Mouse (Mus musculus): ENCODE measurements around the gene Itgb1bp1.

GRCm38 (mm10) chr12:21333021-21333420, 46.9 kb upstream of the Itgb1bp1 start:
- no peak for TF ChIP-seq POLR2A (IDR thresholded peaks at IDR 0.05; ENCODE audit: low read depth, low read length)
- TF ChIP-seq CTCF (conservative IDR thresholded peaks at IDR 0.05; ENCODE audit: insufficient read depth, insufficient read length, low read depth, low read length): no peak
